Mouse (Mus musculus) liver, postnatal 0 days (tissue): ENCODE measurements around the gene Coq8a.

Experiments
- CTCF ChIP-seq: sonication (generic); IDR thresholded peaks from 2 replicates; pipeline ENCODE4 v1.5.1; 2016; ENCODE audit warnings: antibody characterized with exemption, low read depth
- EP300 ChIP-seq: IDR thresholded peaks from 2 replicates; pipeline ENCODE4 v1.6.1; 2016; ENCODE audit warnings: antibody characterized with exemption, low read depth, mild to moderate bottlenecking

DNA sequence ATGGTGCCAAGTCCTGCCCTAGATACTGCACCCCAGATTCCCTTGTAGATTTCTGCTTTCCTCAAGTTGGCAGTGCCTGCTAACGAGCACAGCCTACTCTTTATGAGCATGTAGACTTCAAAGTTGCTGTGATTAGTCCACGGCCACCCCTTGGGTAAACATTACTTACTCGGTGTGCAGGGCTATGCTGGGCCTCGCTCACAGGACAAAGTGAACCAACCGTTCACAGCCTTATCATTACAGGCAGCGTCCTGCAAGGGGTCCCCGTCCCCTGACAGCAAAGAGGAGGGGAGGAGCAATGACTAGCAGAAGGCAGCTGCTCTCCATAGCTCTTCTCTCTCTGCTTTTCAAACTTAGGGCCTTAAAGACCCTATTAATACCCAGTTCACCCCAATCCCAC is 14.6 kb downstream of the Coq8a start:
- TF ChIP-seq CTCF = no peak
- no peak for TF ChIP-seq EP300
